Mouse (Mus musculus) hindbrain, embryonic 10.5 days (tissue): ENCODE measurements at regions not wholly inside any gene's neighbourhood (a gene's known extent, or its start where the extent isn't known, plus 50 kb on each side); places are given as distances from the start of the nearest gene placed in this dataset.

Source experiments
- DNase-seq: peaks from one replicate; pipeline ENCODE4 v3.0.0-alpha.2; 2017; ENCODE audit warnings: low spot score
- H3K27ac ChIP-seq: fragments of 300-500 bp; sonication (generic); 2 replicates; pipeline ENCODE4 v1.5.1; 2016; ENCODE audit warnings: mild to moderate bottlenecking, moderate library complexity
- H3K27me3 ChIP-seq: fragments of 300-500 bp; sonication (generic); 2 replicates; pipeline ENCODE4 v1.6.1; 2016; ENCODE audit warnings: mild to moderate bottlenecking; ENCODE audit not compliant: poor library complexity, insufficient read depth, severe bottlenecking
- H3K36me3 ChIP-seq: fragments of 300-500 bp; sonication (generic); 2 replicates; pipeline ENCODE4 v1.6.1; 2016; ENCODE audit warnings: mild to moderate bottlenecking, moderate library complexity
- H3K4me1 ChIP-seq: fragments of 300-500 bp; sonication (generic); replicated peaks from 2 replicates; pipeline ENCODE4 v1.6.1; 2016; ENCODE audit warnings: mild to moderate bottlenecking
- H3K4me3 ChIP-seq: fragments of 300-500 bp; sonication (generic); 2 replicates; pipeline ENCODE4 v1.5.1; 2016; ENCODE audit warnings: mild to moderate bottlenecking, moderate library complexity
- H3K9me3 ChIP-seq: fragments of 300-500 bp; sonication (generic); 2 replicates; pipeline ENCODE4 v1.6.1; 2016; ENCODE audit warnings: mild to moderate bottlenecking, moderate library complexity
- WGBS: fragments of 180-500 bp; shearing (Covaris S2); methylation state at CpG from one replicate; pipeline ENCODE4 v1.1.7; 2016; 5-methylcytosine and 5-hydroxymethylcytosine counted together

DNA sequence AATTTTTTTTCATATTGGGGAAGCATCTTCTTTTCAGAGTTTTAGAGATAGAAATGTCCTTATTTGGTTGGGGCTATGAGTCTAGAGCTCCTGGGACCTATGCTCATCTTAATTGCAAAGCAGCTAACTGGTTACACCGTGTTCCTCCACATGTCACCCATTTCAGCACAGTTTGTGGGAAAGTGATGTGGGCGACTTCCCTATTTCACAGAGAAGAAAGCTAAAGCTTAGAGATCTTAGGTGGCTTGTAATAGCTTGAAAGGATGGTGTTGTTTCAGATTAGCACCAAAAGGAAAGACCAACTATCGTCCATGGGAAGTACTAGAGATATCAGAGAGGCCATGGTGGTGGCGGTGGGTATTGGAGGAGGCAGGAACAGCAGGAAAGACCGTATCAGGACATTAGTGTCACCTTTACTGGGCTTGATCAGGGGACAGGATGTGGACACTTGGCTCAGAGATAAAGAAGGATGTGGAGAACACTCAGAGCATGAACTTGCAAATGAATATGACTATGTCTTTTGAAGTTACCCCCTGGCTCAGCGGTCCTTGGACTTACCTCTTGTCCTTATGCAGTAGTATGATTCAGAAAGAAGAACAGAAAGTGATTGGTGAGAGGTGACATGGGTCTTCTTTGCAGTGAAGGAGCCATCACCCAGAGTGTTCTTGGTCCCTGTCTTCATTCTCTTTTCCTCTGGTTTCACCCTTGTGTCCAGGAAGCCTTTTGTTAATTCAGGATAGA lies 182.4 kb upstream of the Stt3b start:
- Histone ChIP-seq H3K36me3 (no peaks in the 10 kb centered on the region), H3K4me3 (no peak overlapping the region), H3K4me1 (no peaks in the 10 kb centered on the region), H3K27me3 (no peaks in the 10 kb centered on the region), H3K9me3 (no peaks in the 10 kb centered on the region), H3K27ac (no peak overlapping the region)
- 90% methylated on average over 6 of the region's 6 CpGs for WGBS
- DNase-seq, result no peak

DNA sequence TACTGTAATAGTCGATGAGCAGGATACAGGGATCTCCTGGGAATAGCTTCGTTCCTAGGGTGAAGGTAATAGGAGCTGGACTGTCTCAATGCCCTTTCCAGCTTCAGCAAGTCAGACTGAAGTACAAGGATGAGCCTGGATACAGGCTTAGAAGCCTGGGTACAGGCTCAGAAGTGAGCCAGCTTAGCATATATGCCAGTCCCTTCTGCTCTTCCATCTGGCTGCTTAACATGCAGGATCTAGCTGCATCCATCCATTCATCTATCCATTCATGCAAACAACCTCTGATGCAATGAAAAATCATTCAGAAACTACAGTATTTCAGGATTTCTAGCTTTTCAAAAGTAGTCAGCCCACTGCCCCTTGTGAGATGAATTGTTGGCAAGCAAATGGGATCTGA lies 183.5 kb upstream of the Stt3b start:
- Histone ChIP-seq H3K36me3 (no peaks in the 10 kb centered on the region), H3K27me3 (no peaks in the 10 kb centered on the region), H3K4me3 (no peak overlapping the region), H3K4me1 (no peaks in the 10 kb centered on the region), H3K9me3 (no peaks in the 10 kb centered on the region), H3K27ac (no peak overlapping the region)
- DNase-seq, result no peak
- 85% methylated on average over 2 of the region's 2 CpGs for WGBS

DNA sequence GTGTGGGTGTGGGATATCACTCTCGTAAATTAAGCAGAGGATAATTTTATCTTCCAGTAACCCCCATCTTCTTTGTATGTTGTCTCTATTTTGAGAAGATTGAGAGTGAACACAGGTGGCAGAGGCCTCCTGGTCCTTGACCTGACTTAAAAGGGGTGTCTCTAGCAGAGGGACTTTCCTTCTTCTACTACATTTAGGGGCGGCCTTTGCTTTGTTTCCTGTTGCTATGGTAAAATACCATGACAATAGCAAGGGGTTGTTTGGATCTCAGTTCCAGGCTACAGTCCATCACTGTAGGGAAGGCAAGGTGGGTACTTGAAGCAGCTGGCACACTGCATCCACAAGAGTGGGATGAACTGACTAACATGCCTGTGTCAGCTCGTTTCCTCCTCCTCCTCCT lies 189.3 kb upstream of the Stt3b start:
- Histone ChIP-seq H3K4me3 (no peak overlapping the region), H3K27ac (no peak overlapping the region), H3K36me3 (no peaks in the 10 kb centered on the region), H3K27me3 (no peaks in the 10 kb centered on the region), H3K9me3 (no peaks in the 10 kb centered on the region), H3K4me1 (no peaks in the 10 kb centered on the region)
- DNase-seq, result no peak
- WGBS, result 58% methylated on average over 3 of the region's 3 CpGs

DNA sequence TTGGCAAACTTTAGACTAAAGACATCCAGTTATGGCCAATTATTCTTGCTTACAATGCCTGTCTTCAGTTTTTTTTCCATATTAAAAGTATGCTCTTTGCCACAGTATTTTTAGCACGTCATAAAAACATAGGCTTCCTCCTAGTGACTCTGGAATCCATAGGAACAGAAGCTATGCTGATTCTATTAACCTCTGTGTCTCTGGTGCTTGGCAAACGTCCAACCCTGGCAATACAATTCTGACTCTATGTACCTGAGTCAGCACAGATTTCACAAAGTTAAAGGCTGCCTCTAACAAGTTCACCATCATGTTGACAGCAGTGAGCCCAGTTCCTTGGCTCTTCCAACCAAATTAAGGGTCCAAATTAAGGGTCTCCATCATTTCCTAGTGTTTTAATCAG lies 194.6 kb upstream of the Stt3b start:
- 65% methylated on average over 2 of the region's 2 CpGs for WGBS

DNA sequence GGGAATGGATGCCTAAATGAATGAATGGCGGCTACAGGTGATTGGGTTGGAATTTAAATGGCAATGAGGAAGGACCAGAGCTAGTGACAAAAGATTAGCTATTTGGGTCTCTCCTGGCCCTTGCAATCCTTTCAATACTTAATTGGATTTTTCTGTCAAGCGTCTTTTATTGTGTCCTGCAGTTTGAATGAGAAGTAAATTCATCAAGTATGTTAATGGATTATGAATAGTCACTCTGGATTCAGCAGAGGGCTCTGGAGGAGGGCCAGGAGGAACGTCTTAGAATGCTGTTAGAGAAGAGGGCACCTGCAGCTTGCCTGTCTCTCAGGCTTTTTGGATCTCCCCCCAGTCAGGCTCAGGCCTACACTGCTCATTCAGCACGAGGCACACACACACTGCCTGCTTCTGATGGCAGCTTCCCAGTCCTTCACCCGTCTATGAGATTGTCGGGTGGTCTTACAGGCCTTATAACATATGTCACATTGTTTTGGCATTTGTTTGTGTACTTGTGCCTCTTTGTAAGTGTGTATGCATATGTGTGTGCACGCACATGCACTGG lies 197.0 kb upstream of the Stt3b start:
- Histone ChIP-seq H3K27me3 (no peaks in the 10 kb centered on the region), H3K36me3 (no peaks in the 10 kb centered on the region), H3K27ac (no peak overlapping the region), H3K4me1 (no peaks in the 10 kb centered on the region), H3K4me3 (no peak overlapping the region), H3K9me3 (no peaks in the 10 kb centered on the region; the same call in 1 of the 2 replicates)
- 73% methylated on average over 7 of the region's 7 CpGs for WGBS
- DNase-seq, result no peak

More for the DNA sequence above, 194.6 kb upstream of the Stt3b start:
- Histone ChIP-seq H3K27ac (no peak overlapping the region), H3K9me3 (no peaks in the 10 kb centered on the region; the same call in 1 of the 2 replicates), H3K27me3 (no peaks in the 10 kb centered on the region), H3K36me3 (no peaks in the 10 kb centered on the region), H3K4me1 (no peaks in the 10 kb centered on the region), H3K4me3 (no peak overlapping the region)
- DNase-seq, result no peak

DNA sequence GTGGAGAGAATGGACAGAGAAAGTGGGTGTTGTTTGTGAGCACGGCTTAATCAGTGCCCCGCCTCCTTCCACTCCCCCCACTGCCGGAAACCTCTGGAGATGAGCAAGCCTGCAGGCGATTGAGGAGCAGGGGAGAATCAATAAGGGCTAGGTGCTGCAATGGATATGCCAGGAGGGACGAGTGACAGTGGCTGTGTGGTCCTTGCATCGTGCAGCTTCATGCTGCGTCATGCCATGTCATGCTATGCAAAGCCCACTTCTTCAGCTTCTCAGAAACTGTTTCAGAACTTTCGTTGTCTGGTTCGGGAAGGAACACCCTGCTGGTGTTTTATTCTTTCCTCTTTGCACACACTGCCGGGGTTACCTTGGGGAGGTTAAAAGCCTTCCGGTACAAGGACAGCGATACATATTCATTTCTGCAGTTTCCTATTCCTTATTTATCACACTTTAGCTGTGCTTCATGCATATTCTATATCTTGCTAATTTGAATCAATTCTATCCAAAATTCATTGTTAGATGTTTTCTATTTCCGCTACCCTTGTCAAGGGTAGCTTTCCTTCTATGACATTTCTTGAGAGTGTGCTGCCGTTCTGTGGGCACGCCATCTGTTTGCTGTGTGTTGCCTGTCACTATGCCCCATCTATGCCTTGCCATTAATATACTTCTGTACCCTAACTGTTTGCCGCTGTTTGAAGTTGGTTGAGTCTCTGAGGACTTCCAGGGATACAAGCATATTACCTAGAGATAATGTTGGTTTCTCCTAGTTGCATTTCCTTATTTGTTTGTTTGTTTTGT lies 202.8 kb upstream of the Stt3b start:
- no peaks in the 10 kb centered on the region for H3K27me3 ChIP-seq
- WGBS, result 66% methylated on average over 16 of the region's 16 CpGs
- H3K9me3 ChIP-seq, result peaks cover 11% of the 10 kb centered on the region; the same call in 1 of the 2 replicates
- no peak overlapping the region for H3K27ac ChIP-seq
- DNase-seq, result peak; percentile 3
- H3K36me3 ChIP-seq, result no peaks in the 10 kb centered on the region
- H3K4me1 ChIP-seq, result peaks cover 3% of the 10 kb centered on the region; the same call in 1 of the 2 replicates
- no peak overlapping the region for H3K4me3 ChIP-seq

DNA sequence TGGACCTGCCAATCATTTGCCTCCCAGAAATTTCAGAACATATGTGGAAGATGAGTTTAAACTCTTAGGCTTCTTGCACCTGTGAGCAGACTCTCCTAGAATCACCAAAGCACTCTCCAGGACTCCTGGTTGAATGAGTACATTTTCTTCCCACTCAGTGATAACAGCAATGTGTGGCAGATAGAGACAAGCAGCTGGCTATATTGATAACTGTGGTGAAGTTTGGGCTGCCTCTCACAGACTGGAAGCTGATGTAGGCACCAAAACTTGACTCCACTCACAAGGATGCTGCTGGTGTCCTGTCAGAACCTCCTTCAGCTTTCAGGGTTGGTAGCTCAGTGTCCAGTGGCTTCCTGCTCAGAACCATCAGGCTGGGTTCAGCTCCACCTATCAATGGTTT lies 207.7 kb upstream of the Stt3b start:
- Histone ChIP-seq H3K4me3 (no peak overlapping the region), H3K4me1 (0 out of 2 replicates have a peak, but pooled peaks cover under 1% of the 10 kb centered on the region), H3K27ac (no peak overlapping the region), H3K27me3 (no peaks in the 10 kb centered on the region), H3K9me3 (peaks cover 11% of the 10 kb centered on the region; the same call in 1 of the 2 replicates), H3K36me3 (no peaks in the 10 kb centered on the region)
- no peak for DNase-seq

DNA sequence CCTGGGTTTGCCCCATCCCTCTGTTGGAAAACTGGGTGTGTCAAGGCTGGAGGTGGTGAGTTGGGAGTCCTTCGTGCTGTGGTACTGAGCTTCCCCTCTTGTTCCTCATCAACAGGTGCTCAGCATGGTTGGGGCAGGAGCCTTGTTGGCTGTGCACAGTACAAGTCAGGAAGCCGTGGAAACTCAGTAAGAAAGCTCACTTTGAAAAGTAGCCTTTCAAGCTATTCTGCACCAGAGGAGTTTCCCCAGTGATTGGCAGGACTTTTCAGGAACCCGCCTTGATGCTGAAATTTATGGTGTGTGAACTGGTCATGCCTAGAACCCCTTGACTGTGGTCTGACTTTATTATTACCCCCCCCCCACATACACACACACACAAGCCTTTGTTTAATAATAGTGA lies 213.9 kb upstream of the Stt3b start:
- 66% methylated on average over 3 of the region's 3 CpGs for WGBS
- H3K36me3 ChIP-seq, result no peaks in the 10 kb centered on the region
- H3K27me3 ChIP-seq, result no peaks in the 10 kb centered on the region
- no peaks in the 10 kb centered on the region for H3K4me1 ChIP-seq
- no peak overlapping the region for H3K4me3 ChIP-seq
- no peak for DNase-seq
- H3K27ac ChIP-seq, result no peak overlapping the region
- no peaks in the 10 kb centered on the region for H3K9me3 ChIP-seq

DNA sequence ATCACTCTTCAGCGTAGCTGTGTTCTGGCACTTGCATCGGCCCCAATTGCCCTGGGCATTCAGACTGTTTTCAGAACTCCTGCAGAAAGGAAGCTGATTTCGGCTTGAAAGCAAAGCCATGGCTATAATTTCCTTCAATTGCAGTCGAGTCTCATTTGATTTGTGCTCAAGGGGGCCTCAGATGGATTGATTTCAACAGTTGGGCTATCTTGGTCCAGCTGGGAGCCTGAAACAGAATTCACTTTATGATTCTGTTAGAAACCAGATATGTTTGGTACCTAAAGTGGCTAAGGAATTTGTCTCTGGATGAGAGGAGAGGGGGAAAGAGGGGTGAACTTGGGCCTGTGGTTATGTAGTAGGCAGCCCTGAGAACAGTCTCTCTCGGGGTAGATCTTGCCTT lies 214.4 kb upstream of the Stt3b start:
- Histone ChIP-seq H3K9me3 (no peaks in the 10 kb centered on the region), H3K27ac (no peak overlapping the region), H3K4me1 (no peaks in the 10 kb centered on the region), H3K27me3 (no peaks in the 10 kb centered on the region), H3K36me3 (no peaks in the 10 kb centered on the region), H3K4me3 (no peak overlapping the region)
- no peak for DNase-seq
- 80% methylated on average over 5 of the region's 5 CpGs for WGBS

DNA sequence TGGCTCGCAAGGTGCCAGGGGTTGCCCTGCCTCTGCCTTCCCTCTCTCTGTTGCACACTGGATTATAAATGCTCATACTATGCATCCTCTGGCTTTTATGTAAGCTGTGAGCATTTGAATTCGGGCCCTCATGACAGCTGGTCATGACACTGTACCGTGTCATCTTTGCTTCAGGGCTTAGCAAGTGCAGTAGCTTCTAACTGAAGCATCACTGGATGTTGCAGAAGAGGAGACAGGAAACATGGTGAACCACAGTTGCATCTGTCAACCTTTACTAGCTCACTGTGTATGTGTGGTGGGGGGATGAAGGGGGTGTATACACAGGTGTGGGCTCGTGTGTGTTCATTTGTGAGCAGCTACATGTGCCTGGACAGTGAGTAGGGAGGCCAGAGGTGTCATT lies 216.1 kb upstream of the Stt3b start:
- Histone ChIP-seq H3K4me3 (no peak overlapping the region), H3K27ac (no peak overlapping the region), H3K4me1 (no peaks in the 10 kb centered on the region), H3K36me3 (no peaks in the 10 kb centered on the region), H3K27me3 (no peaks in the 10 kb centered on the region), H3K9me3 (no peaks in the 10 kb centered on the region)
- 87% methylated on average over 4 of the region's 4 CpGs for WGBS
- DNase-seq, result no peak

DNA sequence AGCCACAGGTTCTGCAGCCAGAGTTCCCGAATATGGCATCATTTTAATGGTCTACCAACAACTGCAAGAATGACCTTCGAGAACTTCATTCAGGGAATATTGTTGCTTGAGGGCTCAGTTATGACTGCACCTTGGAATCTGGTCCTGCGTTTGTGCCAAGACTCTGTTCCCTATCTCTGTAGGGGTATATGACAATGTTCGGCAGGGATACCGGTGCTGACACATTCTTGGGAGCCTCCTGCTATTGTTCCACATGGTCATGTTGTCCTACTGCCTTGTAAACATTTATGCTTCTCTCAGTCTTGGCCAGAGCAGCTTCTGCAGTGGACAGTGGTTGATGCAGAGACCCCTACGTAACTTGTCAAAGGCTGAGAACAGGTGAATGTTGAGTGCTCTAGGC lies 216.8 kb upstream of the Stt3b start:
- H3K27ac ChIP-seq, result no peak overlapping the region
- H3K27me3 ChIP-seq, result no peaks in the 10 kb centered on the region
- no peak for DNase-seq
- H3K36me3 ChIP-seq, result no peaks in the 10 kb centered on the region
- WGBS, result 89% methylated on average over 6 of the region's 6 CpGs
- H3K4me3 ChIP-seq, result no peak overlapping the region
- no peaks in the 10 kb centered on the region for H3K9me3 ChIP-seq
- no peaks in the 10 kb centered on the region for H3K4me1 ChIP-seq

DNA sequence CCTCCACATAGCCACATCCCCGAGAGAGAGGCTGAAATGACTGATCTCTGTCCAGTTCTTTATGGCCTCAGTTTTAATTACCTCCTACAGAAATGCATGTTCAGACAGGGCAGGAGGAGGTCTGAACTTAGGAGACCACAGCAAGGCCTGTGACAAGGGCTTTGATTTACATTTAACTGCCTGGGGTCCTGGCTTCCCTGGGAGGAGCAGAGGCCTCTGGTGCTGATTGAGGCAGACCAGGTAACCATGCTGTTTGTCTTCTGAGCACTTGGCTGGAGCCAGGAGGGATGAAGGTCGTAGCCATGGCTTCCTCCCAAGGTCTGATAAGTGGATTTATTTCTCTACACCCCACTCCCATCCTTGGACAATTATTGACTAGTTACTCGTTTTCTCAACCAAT lies 224.0 kb upstream of the Stt3b start:
- Histone ChIP-seq H3K36me3 (no peaks in the 10 kb centered on the region), H3K27ac (peak overlapping the region; percentile 45; the same call in 1 of the 2 replicates), H3K9me3 (no peaks in the 10 kb centered on the region), H3K27me3 (no peaks in the 10 kb centered on the region), H3K4me3 (no peak overlapping the region), H3K4me1 (no peaks in the 10 kb centered on the region; the same call in 1 of the 2 replicates)
- 62% methylated on average over 3 of the region's 3 CpGs for WGBS
- no peak for DNase-seq

DNA sequence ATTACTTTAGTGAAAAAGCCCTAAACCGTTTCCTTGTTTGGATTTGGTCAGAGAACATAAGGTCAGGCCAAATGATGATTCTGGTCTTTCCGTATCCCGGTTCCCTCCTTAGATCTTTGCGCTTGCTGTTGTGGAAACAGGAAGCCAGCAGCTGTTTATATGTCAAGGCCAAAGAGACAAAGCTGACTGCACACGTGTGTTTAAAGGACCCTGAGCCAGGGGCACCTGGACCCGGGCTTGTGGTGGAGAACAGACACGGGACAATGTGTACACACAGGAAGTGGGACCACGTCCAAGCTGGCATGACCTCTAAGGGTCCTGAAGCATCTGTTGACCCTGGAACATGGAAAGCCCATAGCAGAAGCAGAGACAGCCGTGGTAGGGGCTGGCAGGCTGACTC lies 233.4 kb upstream of the Stt3b start:
- H3K27me3 ChIP-seq, result no peaks in the 10 kb centered on the region
- H3K4me1 ChIP-seq, result peaks cover 19% of the 10 kb centered on the region
- DNase-seq, result no peak
- H3K9me3 ChIP-seq, result peaks cover 10% of the 10 kb centered on the region
- no peak overlapping the region for H3K4me3 ChIP-seq
- 82% methylated on average over 9 of the region's 9 CpGs for WGBS
- H3K27ac ChIP-seq, result no peak overlapping the region
- H3K36me3 ChIP-seq, result no peaks in the 10 kb centered on the region
